Mouse (Mus musculus) Patski (cell line): ENCODE data around the gene Tfr2. TPM values are rescaled to one million over a fixed set of nuclear protein-coding genes. Genes with fewer than 3 reads are reported as not detected.
"Not testable (repeated sequence)": the region's sequence is repeated elsewhere in the genome, so short reads cannot be mapped to it uniquely, and the experiment has no call there.

Source experiments
- ATAC-seq: fragments of 100-300 bp; one replicate; pipeline ENCODE4 v1.8.0; 2021
- CTCF ChIA-PET: fragments of 350-600 bp; sonication (Branson Sonifier 250); formaldehyde crosslinking; loops from one replicate; lab custom pipeline; 2022; ENCODE audit warnings: inconsistent platforms; lab: Charles Lee
- POLR2A ChIA-PET: fragments of 350-600 bp; sonication (Branson Sonifier 250); formaldehyde crosslinking; loops from one replicate; lab custom pipeline; 2022; ENCODE audit warnings: antibody characterized with exemption, inconsistent platforms; lab: Charles Lee
- DNase-seq: peaks from one replicate; pipeline ENCODE4 v3.0.0-alpha.2; 2011; ENCODE audit warnings: low read depth, low spot score
- H3K27me3 ChIP-seq: fragments of 371-371 bp; one replicate; pipeline ENCODE4 v1.5.1; 2021
- CTCF ChIP-seq: fragments of 100-300 bp; IDR thresholded peaks from one replicate; pipeline ENCODE4 v1.5.1; 2021
- in situ Hi-C: fragments of 300-500 bp; cut with MboI; formaldehyde crosslinking; loops from 3 replicates; pipeline ENCODE4 v1.11.1; 2018; ENCODE audit warnings: low pct_unique_long_range_greater_than_20kb, mixed read lengths
- polyA plus RNA-seq: library from polyadenylated mRNA; unstranded; gene quantifications from one replicate; pipeline ENCODE4 v1.2.3, GENCODE M21; 2021

Tfr2 gene
- polyA plus RNA-seq, 1 experiment from 2014 or later, result not detected

DNA sequence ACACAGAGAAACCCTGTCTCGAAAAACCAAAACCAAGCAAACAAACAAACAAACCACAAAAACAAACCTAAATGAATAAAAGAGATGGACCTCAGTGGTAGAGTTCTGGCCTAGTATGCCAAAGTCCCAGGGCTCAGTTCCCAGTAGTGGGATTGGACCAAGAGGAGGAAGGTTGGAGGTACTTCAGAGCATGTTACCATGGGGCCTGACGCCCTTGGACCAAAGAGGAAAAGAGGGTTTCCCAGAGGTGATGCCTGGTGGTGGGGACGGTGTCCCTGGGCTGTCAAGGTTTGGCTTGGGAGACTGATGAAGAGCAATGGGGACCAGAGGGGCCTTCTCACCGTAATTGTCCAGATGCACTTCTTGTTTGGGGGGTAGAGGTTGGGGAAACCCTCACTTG lies 40.4 kb downstream of the Tfr2 start:
- ChIA-PET CTCF (interaction anchor here (1.1 kb wide), 1 partner anchor 38 kb away, joined by 3 read pairs; no protein-coding TSS in a partner anchor), POLR2A (interaction anchor here (1.0 to 2.0 kb wide), 4 partner anchors 10 to 78 kb away, joined by 3 to 7 read pairs (median 4); no protein-coding TSS in a partner anchor)
- in situ Hi-C loops, result no loop called here
- no peak for DNase-seq
- no peak for TF ChIP-seq CTCF
- ATAC-seq, result no peak
- no peaks in the 10 kb centered on the region for H3K27me3 ChIP-seq

GRCm38 (mm10) chr5:137610548-137611244 lies 41.1 kb downstream of the Tfr2 start:
- ChIA-PET CTCF (interaction anchor here (0.7 to 1.5 kb wide), 3 partner anchors 9 to 104 kb away, joined by 3 to 4 read pairs (median 3); no protein-coding TSS in a partner anchor), POLR2A (interaction anchor here (0.8 to 4.1 kb wide), 5 partner anchors 9 to 84 kb away, joined by 3 to 31 read pairs (median 5); partner anchors contain the start of genes Fbxo24, Gm20605 and Lrch4)
- DNase-seq (no peak), ATAC-seq (peak; percentile 12)
- in situ Hi-C loops, result no loop called here
- TF ChIP-seq CTCF, result no peak
- no peaks in the 10 kb centered on the region for H3K27me3 ChIP-seq

GRCm38 (mm10) chr5:137611245-137611602 lies 41.6 kb downstream of the Tfr2 start:
- CTCF ChIA-PET, result interaction anchor here (1.1 to 1.5 kb wide), 2 partner anchors 9 to 37 kb away, joined by 3 to 4 read pairs; no protein-coding TSS in a partner anchor

GRCm38 (mm10) chr5:137613076-137613475 lies 43.4 kb downstream of the Tfr2 start:
- POLR2A ChIA-PET, result interaction anchor here (1.6 to 4.1 kb wide), 2 partner anchors 14 to 17 kb away, joined by 3 to 31 read pairs; partner anchors contain the start of genes Fbxo24, Gm20605 and Lrch4
- H3K27me3 ChIP-seq, result no peaks in the 10 kb centered on the region
- CTCF ChIA-PET, result interaction anchor here (0.9 to 2.6 kb wide), 5 partner anchors 12 to 147 kb away, joined by 3 to 11 read pairs (median 4); partner anchors contain the start of genes Fbxo24 and Lrch4
- in situ Hi-C loops, result no loop called here
- DNase-seq (no peak), ATAC-seq (no peak)
- no peak for TF ChIP-seq CTCF

More at GRCm38 (mm10) chr5:137611245-137611602, 41.6 kb downstream of the Tfr2 start:
- no peak for TF ChIP-seq CTCF
- in situ Hi-C loops, result no loop called here
- no peak for ATAC-seq
- DNase-seq, result no peak
- POLR2A ChIA-PET, result interaction anchor here (0.8 to 4.1 kb wide), 5 partner anchors 10 to 85 kb away, joined by 3 to 31 read pairs (median 5); partner anchors contain the start of genes Fbxo24, Gm20605 and Lrch4
- H3K27me3 ChIP-seq, result no peaks in the 10 kb centered on the region

GRCm38 (mm10) chr5:137613550-137613949 lies 43.9 kb downstream of the Tfr2 start, which contains the start of gene Pcolce:
Pcolce (minus strand) TSS chr5:137613784.
- TF ChIP-seq CTCF, result no peak
- ATAC-seq (peak; percentile 86), DNase-seq (peak; percentile 78)
- ChIA-PET CTCF (interaction anchor here (0.9 to 2.6 kb wide), 5 partner anchors 11 to 146 kb away, joined by 3 to 11 read pairs (median 4); partner anchors contain the start of genes Fbxo24 and Lrch4), POLR2A (interaction anchor here (0.6 to 4.1 kb wide), 5 partner anchors 8 to 62 kb away, joined by 3 to 31 read pairs (median 4); partner anchors contain the start of genes Fbxo24, Gm20605 and Lrch4)
- in situ Hi-C loops, result no loop called here
- no peaks in the 10 kb centered on the region for H3K27me3 ChIP-seq

DNA sequence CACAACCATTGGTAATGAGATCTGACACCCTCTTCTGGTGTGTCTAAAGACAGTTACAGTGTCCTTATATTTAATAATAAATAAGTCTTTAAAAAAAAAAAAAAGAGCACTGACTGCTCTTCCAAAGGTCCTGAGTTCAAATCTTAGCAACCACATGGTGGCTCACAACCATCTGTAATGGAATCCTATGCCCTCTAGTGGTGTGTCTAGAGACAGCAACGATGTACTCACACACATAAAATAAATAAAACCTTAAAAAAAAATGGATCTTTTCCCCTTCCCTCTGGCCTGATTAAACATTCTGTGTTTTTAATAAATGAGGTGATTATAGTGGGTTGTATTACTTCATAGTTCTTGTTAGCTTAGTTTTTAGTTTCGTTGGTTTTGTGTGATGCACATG lies 45.3 kb downstream of the Tfr2 start:
- ATAC-seq, in situ Hi-C loops: not testable (repeated sequence)

DNA sequence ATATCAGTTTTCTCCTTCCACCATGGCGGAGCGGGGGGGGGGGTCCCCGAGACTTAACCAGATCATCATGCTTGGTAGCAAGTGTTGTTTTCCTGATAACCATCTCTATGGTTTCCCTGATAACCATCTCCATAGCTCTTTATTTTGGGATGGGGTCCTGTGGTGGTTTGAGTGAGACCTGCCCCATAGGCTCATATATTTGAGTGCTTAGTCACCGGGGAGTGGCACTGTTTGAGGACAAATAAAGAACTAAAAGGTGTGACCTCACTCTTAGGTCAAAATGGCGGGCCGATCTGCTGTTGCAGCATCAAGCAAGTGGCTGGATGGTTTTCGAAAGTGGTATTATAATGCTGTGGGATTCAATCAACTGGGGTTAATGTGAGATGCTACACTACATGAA lies 45.7 kb downstream of the Tfr2 start:
- ATAC-seq (no peak), DNase-seq (no peak)
- in situ Hi-C loops, result no loop called here
- no peak for TF ChIP-seq CTCF
- CTCF ChIA-PET, result interaction anchor here (1.1 to 2.6 kb wide), 2 partner anchors 10 to 12 kb away, joined by 3 to 11 read pairs; partner anchors contain the start of genes Fbxo24 and Lrch4
- H3K27me3 ChIP-seq, result no peaks in the 10 kb centered on the region
- POLR2A ChIA-PET, result no interaction called here

More for the DNA sequence above, 45.3 kb downstream of the Tfr2 start:
- CTCF ChIA-PET, result interaction anchor here (1.1 to 2.6 kb wide), 2 partner anchors 11 to 13 kb away, joined by 3 to 11 read pairs; partner anchors contain the start of genes Fbxo24 and Lrch4
- DNase-seq, H3K27me3 ChIP-seq, POLR2A ChIA-PET: not testable (repeated sequence)

- no peak for DNase-seq
- no peak for TF ChIP-seq CTCF
- ChIA-PET POLR2A (interaction anchor here (1.0 kb wide), 1 partner anchor 27 kb away, joined by 4 read pairs; no protein-coding TSS in a partner anchor), CTCF (interaction anchor here (1.4 to 1.5 kb wide), 2 partner anchors 10 to 12 kb away, joined by 3 to 4 read pairs; partner anchors contain the start of gene Pcolce)
- no peaks in the 10 kb centered on the region for H3K27me3 ChIP-seq
- ATAC-seq, result no peak
- in situ Hi-C loops, result no loop called here
These were observed 54.4 kb downstream of the Tfr2 start for GRCm38 (mm10) chr5:137623937-137624530.

DNA sequence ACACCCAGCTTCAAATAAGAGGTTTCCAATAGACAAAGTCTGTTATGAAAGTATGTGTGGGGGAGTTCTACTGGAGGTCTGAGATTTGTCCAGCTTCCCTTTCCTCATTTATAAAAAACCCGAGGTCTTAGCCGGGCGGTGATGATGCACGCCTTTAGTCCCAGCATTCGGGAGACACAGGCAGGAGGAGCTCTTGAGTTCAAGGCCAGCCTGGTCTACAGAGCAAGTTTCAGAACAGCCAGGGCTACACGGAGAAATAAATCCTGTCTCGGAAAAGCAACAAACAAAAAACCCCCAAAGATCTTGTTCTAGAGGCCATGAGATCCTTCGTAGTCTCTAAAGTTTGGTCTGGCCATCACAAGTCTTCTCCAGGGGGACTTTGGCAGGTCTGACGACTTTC lies 58.4 kb downstream of the Tfr2 start:
- in situ Hi-C loops, result no loop called here
- DNase-seq (no peak), ATAC-seq (no peak)
- TF ChIP-seq CTCF, result no peak
- POLR2A ChIA-PET, result interaction anchor here (0.6 to 5.5 kb wide), 4 partner anchors 10 to 117 kb away, joined by 3 to 31 read pairs (median 4); partner anchors contain the start of genes Pcolce and Tsc22d4
- H3K27me3 ChIP-seq, result no peaks in the 10 kb centered on the region
- CTCF ChIA-PET, result interaction anchor here (1.2 to 4.3 kb wide), 4 partner anchors 9 to 29 kb away, joined by 4 to 17 read pairs (median 8); partner anchors contain the start of gene Pcolce
